Mouse (Mus musculus): ENCODE measurements around the gene Nipa1.

- TF ChIP-seq CTCF (IDR thresholded peaks at IDR 0.05; ENCODE audit: insufficient read depth, low read length): no peak
- TF ChIP-seq POLR2A (IDR thresholded peaks at IDR 0.05; ENCODE audit: borderline replicate concordance, extremely low read depth, low read depth, low read length): no peak
Observed at GRCm38 (mm10) chr7:55981511-55981910, 38.2 kb downstream of the Nipa1 start.

Measured in lung, adult 2 months (tissue).